Mouse (Mus musculus) neural tube, embryonic 13.5 days (tissue): ENCODE data around the gene Mt3. TPM values are rescaled to one million over a fixed set of nuclear protein-coding genes. Genes with fewer than 3 reads are reported as not detected.
A peak's percentile ranks its signal among the peaks of the same experiment; 100 is the strongest.
"Not testable (repeated sequence)": the region's sequence is repeated elsewhere in the genome, so short reads cannot be mapped to it uniquely, and the experiment has no call there.

Experiments used
- ATAC-seq: fragments of 200-750 bp; cut with Nextera tagmentation; 2 replicates; pipeline ENCODE4 v1.8.0; 2017; ENCODE audit warnings: low read depth, mild to moderate bottlenecking, moderate TSS enrichment, moderate library complexity
- H3K27ac ChIP-seq: fragments of 300-500 bp; sonication (generic); replicated peaks from 2 replicates; pipeline ENCODE4 v1.5.1; 2015; ENCODE audit warnings: moderate library complexity, mild to moderate bottlenecking, inconsistent platforms
- H3K27me3 ChIP-seq: fragments of 300-500 bp; sonication (generic); 2 replicates; pipeline ENCODE4 v1.6.1; 2015; ENCODE audit warnings: mild to moderate bottlenecking, inconsistent platforms
- H3K36me3 ChIP-seq: fragments of 300-500 bp; sonication (generic); 2 replicates; pipeline ENCODE4 v1.6.1; 2015; ENCODE audit warnings: mild to moderate bottlenecking, inconsistent platforms
- H3K4me1 ChIP-seq: fragments of 300-500 bp; sonication (generic); replicated peaks from 2 replicates; pipeline ENCODE4 v1.6.1; 2015; ENCODE audit warnings: inconsistent platforms
- H3K4me2 ChIP-seq: fragments of 300-500 bp; sonication (generic); 2 replicates; pipeline ENCODE4 v1.6.1; 2015; ENCODE audit warnings: inconsistent platforms, mild to moderate bottlenecking, moderate library complexity
- H3K4me3 ChIP-seq: fragments of 300-500 bp; sonication (generic); 2 replicates; pipeline ENCODE4 v1.5.1; 2015; ENCODE audit warnings: mild to moderate bottlenecking, inconsistent platforms
- H3K9ac ChIP-seq: fragments of 300-500 bp; sonication (generic); 2 replicates; pipeline ENCODE4 v1.6.1; 2015; ENCODE audit warnings: moderate library complexity, mild to moderate bottlenecking, inconsistent platforms
- H3K9me3 ChIP-seq: fragments of 300-500 bp; sonication (generic); 2 replicates; pipeline ENCODE4 v1.6.1; 2016; ENCODE audit warnings: inconsistent platforms
- WGBS: fragments of 180-500 bp; shearing (Covaris S2); methylation state at CpG from one replicate; pipeline ENCODE4 v1.1.7; 2015; 5-methylcytosine and 5-hydroxymethylcytosine counted together
- polyA plus RNA-seq: library from polyadenylated mRNA; unstranded; fragments of >200 nt; fragmentation: Nextera tagmentation; extraction: Ambion mirVana; gene quantifications from 2 replicates; pipeline ENCODE4 v1.2.1, GENCODE M21; 2015

Gene Mt3
- polyA plus RNA-seq, 1 experiment from 2014 or later: 131 TPM

DNA sequence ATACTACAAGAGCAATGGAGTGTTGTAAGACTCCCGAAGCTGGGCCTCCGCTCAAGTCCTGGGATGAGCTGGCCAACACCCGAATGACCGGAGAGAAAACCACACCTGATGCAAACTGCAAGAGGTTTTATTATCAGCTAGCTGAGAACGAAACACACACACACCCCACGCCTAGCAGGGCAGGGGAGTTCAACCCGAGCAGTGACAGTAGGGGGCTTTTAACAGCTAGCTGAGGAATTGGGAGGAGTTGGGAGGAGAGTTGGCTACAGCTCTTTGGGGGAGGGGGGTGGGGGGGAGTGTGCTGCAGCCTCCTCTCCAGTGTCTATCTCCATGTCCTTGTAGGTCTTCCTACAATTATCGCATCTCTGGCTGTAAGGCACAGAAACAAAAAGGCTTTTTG is 13.4 kb downstream of the Mt3 start:
- not testable (repeated sequence) for H3K4me3 ChIP-seq, H3K9ac ChIP-seq, ATAC-seq, H3K9me3 ChIP-seq, H3K27ac ChIP-seq, H3K4me1 ChIP-seq, H3K4me2 ChIP-seq, H3K36me3 ChIP-seq
- peaks cover 22% of the 10 kb centered on the region for H3K27me3 ChIP-seq
- 69% methylated on average over 8 of the region's 8 CpGs for WGBS

DNA sequence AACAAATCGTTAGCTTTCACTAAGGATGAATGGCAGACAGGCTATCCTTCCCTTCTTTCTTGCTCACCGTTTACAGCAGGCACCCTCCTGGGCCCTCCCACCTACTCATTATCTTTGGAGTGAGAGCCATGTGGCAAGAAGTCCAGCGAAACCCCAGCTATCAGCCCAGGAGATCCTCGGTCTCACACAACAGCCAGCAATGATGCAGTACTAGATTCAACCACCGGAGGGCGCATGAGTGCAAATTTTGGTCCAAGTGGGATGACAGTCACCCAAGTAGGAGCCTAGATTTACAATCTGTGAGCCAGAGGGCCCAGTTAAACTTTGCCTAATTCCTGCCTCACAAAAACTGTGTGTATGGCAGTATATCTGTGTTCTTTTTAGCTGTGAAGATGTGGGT is 14.8 kb downstream of the Mt3 start:
- Histone ChIP-seq H3K4me2 (peak overlapping the region; percentile 15; the same call in 1 of the 2 replicates), H3K4me1 (peaks cover 8% of the 10 kb centered on the region), H3K27me3 (peaks cover 37% of the 10 kb centered on the region), H3K9ac (no peak overlapping the region), H3K27ac (no peak overlapping the region), H3K4me3 (no peak overlapping the region), H3K9me3 (no peaks in the 10 kb centered on the region), H3K36me3 (no peaks in the 10 kb centered on the region)
- ATAC-seq: peak; percentile 17; the same call in 1 of the 2 replicates
- WGBS: 2% methylated on average over 6 of the region's 6 CpGs

DNA sequence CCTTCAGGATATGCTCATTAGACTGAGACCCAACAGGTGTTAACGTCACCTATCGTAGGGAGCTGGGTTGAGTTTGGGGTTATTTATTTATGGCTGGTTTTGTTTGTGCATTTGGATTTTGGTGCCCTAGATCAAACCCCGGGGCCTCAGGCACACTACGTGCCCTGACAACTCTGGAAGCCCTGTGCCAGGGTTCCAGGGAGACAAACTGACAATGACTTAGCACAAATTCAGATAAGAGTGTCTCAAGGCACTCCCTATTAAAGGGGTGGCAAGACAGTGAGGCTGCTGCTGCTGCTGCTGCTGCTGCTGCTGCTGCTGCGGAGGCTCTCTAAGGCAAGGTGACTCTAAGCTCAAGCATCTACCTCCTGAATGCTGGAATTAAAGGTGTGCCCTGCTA is 17.1 kb downstream of the Mt3 start:
- no peaks in the 10 kb centered on the region for H3K36me3 ChIP-seq
- H3K9ac ChIP-seq: no peak overlapping the region
- H3K4me1 ChIP-seq: peaks cover 24% of the 10 kb centered on the region
- no peak overlapping the region for H3K4me3 ChIP-seq
- H3K4me2 ChIP-seq: no peak overlapping the region
- no peak overlapping the region for H3K27ac ChIP-seq
- ATAC-seq: no peak
- 84% methylated on average over 5 of the region's 5 CpGs for WGBS
- H3K27me3 ChIP-seq: peaks cover 60% of the 10 kb centered on the region
- H3K9me3 ChIP-seq: no peaks in the 10 kb centered on the region

DNA sequence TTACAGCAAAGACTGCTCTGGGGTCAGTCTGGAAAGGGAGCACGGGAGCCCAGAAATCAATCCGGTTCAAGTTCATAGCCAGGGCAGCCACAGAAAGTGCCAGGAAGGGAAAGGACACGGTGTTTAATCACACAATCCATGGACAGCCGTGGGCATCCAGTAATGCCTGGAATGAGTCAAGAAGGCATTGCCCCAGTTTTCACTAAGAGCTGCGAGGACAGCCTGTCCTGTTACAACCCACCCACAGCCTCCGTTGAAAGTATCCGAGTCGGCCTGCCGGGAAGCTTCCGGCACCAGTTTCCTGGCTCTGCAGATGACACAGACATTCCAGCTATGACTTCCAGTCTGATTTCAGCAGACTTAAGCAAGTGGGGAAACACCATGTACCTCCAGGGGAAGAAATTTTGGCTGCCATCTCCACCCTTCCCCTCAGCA is 18.9 kb downstream of the Mt3 start:
- no peak for ATAC-seq
- Histone ChIP-seq H3K4me1 (peaks cover 24% of the 10 kb centered on the region), H3K9me3 (no peaks in the 10 kb centered on the region), H3K36me3 (no peaks in the 10 kb centered on the region), H3K27me3 (peaks cover 78% of the 10 kb centered on the region), H3K9ac (peak overlapping the region; percentile 62; the same call in 1 of the 2 replicates), H3K27ac (no peak overlapping the region), H3K4me3 (no peak overlapping the region), H3K4me2 (peak overlapping the region; percentile 83)
- WGBS: 40% methylated on average over 10 of the region's 10 CpGs

DNA sequence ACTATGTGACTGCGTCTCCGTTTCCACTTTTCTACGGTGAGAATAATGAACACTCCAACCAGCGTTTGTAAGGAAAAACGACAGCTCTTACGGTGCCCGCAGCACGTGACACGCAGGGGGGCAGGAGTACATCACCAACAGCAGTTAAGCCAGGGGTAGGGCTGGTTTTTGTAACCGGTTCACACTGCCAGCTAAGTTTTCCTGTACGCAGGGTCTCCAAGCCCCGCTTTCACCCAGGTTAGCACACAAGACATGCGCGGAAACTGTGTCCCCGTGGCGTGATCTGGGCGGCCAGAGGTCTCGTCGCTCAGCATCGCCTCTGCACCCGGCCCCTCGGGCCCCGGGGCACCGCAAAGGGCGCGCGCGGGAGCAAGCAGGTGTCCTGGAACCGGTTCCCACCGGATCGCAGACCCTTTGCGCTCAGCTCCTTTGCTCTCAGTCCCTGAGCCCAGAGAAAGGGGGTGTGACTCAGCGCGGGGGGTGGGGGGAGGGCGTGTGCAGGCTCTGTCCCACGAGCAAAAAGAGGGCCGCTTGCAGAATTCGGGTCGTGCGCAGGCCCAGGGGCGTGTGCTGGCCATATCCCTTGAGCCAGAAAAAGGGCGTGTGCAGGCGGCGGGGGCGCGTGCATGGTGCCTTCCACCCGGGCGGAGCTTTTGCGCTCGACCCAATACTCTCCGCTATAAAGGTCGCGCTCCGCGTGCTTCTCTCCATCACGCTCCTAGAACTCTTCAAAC is 19.8 kb downstream of the Mt3 start, which contains the start of gene Mt2:
Mt2 (plus strand) TSS at position 590 of the 734 bp plus-strand sequence.
- Histone ChIP-seq H3K4me2 (peak within 1 kb of the TSS; percentile 83), H3K27me3 (peaks cover 87% of the 10 kb centered on the region), H3K4me1 (peaks cover 24% of the 10 kb centered on the region), H3K4me3 (peak within 1 kb of the TSS; percentile 41), H3K9ac (peak within 1 kb of the TSS; percentile 62), H3K36me3 (no peaks in the 10 kb centered on the region), H3K27ac (no peak within 1 kb of the TSS), H3K9me3 (no peaks in the 10 kb centered on the region)
- peak; percentile 71; the same call in 1 of the 2 replicates for ATAC-seq
- WGBS: under 1% methylated on average over 56 of the region's 56 CpGs

DNA sequence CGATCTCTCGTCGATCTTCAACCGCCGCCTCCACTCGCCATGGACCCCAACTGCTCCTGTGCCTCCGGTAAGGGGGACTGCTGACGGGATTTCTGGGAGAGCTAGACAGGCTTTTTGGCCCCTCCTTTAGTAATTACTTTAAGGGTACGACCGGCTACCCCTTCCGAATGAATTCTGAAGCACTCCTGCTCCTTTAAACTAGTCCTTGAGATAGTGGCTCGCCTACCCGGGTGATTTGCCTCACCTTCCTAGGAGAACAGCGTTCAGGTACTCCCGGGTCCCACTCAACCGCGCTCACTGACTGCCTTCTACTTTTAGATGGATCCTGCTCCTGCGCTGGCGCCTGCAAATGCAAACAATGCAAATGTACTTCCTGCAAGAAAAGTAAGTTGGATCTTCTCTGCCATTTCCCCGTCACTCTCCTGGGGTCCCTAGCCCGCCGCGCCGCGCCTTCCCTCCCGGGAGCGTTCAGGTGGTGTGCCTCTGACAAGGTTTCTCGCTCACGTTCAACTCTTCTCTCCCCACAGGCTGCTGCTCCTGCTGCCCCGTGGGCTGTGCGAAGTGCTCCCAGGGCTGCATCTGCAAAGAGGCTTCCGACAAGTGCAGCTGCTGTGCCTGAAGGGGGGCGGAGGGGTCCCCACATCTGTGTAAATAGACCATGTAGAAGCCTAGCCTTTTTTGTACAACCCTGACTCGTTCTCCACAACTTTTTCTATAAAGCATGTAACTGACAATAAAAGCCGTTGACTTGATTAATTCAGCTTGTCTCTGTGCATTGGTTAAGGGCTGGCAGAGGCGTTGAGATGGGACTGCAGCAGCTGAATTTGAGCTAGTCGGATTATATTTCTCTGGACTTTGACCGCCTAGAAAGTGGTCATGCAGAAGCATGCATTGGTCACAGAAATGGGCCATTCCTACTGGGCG is 20.7 kb downstream of the Mt3 start:
- Histone ChIP-seq H3K4me3 (peak overlapping the region; percentile 41), H3K9ac (peak overlapping the region; percentile 62), H3K4me1 (peaks cover 24% of the 10 kb centered on the region), H3K4me2 (peak overlapping the region; percentile 83), H3K36me3 (no peaks in the 10 kb centered on the region), H3K27me3 (peaks cover 95% of the 10 kb centered on the region), H3K9me3 (no peaks in the 10 kb centered on the region), H3K27ac (no peak overlapping the region)
- ATAC-seq: no peak; the same call in 1 of the 2 replicates
- under 1% methylated on average over 39 of the region's 39 CpGs for WGBS

DNA sequence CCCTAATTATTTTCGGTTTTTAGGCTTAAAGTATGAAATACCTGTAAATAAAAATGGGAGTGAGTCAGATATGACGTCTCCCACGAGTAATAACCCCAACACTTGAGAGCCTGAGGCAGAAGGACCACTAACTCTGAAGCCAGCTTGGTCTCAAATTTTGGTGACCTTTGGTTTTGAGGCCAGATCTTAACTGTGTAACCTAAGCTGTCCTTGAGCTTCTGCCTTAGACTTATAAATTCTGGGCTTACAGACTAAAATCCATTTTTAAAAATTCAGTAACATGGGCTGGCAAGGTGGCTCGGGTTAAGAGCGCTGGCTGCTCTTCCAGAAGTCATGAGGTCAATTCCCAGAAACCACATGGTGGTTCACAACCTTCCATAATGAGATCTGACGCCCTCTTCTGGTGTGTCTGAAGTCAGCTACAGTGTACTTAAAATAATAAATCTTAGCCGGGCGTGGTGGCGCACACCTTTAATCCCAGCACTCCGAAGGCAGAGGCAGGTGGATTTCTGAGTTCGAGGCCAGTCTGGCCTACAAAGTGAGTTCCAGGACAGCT is 21.5 kb downstream of the Mt3 start:
- 43% methylated on average over 11 of the region's 11 CpGs for WGBS
- H3K9ac ChIP-seq: no peak overlapping the region
- H3K27me3 ChIP-seq: peaks cover 99% of the 10 kb centered on the region

DNA sequence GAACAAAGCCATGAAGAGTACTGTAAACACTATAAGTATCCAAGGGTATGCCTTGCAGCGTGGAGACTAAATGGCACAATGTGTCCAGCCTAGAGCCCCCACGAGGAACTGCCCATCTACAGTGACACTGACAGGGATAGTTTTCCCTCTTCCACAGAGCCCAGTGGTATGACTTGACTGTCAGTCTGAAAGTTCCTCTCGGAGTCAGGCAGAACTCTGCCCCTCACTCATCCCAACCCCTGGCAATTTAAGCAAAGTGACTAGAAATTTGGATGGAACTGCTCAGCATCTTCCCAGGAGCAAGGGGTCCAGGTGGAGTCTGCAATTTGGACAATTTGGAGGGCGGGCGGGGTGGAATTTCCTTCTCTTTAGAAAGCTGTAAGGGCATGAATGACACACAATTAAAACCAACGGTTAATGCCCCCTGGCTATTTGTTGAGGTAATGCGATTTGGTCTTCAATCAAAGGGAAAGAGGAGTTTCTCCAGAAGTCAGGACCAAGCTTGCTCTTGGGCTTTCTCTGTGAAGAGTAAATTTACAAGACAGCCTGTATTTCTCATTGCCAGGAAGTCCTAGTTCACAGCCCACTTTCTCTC is 22.3 kb downstream of the Mt3 start:
- no peak for ATAC-seq
- no peak overlapping the region for H3K27ac ChIP-seq
- 19% methylated on average over 7 of the region's 7 CpGs for WGBS
- H3K9ac ChIP-seq: no peak overlapping the region
- H3K4me1 ChIP-seq: peaks cover 38% of the 10 kb centered on the region
- no peak overlapping the region for H3K4me2 ChIP-seq
- no peak overlapping the region for H3K4me3 ChIP-seq
- no peaks in the 10 kb centered on the region for H3K9me3 ChIP-seq
- no peaks in the 10 kb centered on the region for H3K36me3 ChIP-seq
- H3K27me3 ChIP-seq: peaks cover 100% of the 10 kb centered on the region

More for the DNA sequence above, 21.5 kb downstream of the Mt3 start:
- ATAC-seq: no peak
- Histone ChIP-seq H3K4me3 (no peak overlapping the region), H3K27ac (no peak overlapping the region), H3K4me1 (peaks cover 30% of the 10 kb centered on the region), H3K9me3 (no peaks in the 10 kb centered on the region), H3K36me3 (no peaks in the 10 kb centered on the region), H3K4me2 (no peak overlapping the region)

DNA sequence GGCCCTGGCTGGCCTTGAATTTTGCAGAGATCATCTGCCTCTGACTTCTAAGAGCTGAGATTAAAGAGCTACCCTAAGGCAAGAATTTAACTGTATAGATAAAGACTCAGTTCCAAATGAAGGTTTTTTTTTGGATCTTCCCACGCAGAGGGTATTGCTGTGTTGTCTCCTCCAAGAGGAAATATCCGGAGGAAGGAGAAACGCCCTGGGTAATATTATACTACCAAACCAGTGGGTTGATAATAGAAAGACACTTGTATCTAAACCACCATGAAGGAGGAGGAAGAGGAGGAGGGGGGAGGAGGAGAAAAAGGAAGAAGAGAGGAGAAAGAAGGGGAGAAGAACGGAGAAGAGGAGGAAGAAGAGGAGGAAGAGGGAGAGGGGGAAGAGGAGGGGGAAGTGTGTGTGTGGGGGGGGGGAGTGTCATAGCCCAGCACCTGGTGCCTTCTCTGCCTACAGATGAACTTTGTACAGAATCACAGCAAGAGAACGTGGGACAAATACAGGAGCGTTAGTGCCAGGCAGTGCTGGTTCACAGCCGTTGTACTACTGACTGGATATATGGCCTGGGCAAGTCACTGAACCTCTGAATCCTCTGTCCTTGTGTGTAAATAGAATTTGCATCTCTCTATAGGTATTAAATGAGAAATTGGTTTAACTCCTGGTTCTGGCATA is 25.4 kb downstream of the Mt3 start:
- no peak overlapping the region for H3K4me3 ChIP-seq
- H3K27ac ChIP-seq: no peak overlapping the region
- H3K4me2 ChIP-seq: no peak overlapping the region
- H3K27me3 ChIP-seq: peaks cover 98% of the 10 kb centered on the region
- ATAC-seq: no peak
- WGBS: 66% methylated on average over 7 of the region's 7 CpGs
- H3K4me1 ChIP-seq: peaks cover 35% of the 10 kb centered on the region
- H3K36me3 ChIP-seq: no peaks in the 10 kb centered on the region
- H3K9me3 ChIP-seq: no peaks in the 10 kb centered on the region
- no peak overlapping the region for H3K9ac ChIP-seq

DNA sequence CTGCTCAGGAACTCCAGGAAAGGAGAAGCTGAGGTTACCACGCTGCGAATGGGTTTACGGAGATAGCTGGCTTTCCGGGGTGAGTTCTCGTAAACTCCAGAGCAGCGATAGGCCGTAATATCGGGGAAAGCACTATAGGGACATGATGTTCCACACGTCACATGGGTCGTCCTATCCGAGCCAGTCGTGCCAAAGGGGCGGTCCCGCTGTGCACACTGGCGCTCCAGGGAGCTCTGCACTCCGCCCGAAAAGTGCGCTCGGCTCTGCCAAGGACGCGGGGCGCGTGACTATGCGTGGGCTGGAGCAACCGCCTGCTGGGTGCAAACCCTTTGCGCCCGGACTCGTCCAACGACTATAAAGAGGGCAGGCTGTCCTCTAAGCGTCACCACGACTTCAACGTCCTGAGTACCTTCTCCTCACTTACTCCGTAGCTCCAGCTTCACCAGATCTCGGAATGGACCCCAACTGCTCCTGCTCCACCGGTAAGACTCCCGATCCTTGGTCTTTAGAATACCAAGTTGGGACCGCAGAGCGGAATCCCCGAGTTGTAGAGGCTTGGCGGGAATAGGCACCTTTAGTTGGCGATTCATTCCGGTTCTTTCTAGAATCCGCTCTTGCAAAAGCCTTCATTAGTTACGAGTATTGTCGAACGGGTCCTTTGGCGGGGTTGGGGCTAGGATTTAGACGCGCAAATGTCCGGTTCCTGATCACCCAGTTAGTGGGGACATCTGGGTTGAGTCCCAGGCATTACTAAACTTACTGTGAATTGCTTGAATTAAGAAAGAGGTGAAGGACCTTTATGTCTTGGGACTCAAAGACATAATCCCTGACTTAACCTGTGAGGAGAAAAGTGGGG is 26.7 kb downstream of the Mt3 start, which contains the start of gene Mt1:
Mt1 (plus strand) TSS at position 226 of the 856 bp plus-strand sequence.
- peak; percentile 80 for ATAC-seq
- peak within 1 kb of the TSS; percentile 87 for H3K4me2 ChIP-seq
- no peaks in the 10 kb centered on the region for H3K36me3 ChIP-seq
- peak within 1 kb of the TSS; percentile 43 for H3K4me3 ChIP-seq
- no peak within 1 kb of the TSS for H3K27ac ChIP-seq
- peaks cover 98% of the 10 kb centered on the region for H3K27me3 ChIP-seq
- H3K9ac ChIP-seq: peak within 1 kb of the TSS; percentile 56
- WGBS: under 1% methylated on average over 50 of the region's 50 CpGs
- no peaks in the 10 kb centered on the region for H3K9me3 ChIP-seq
- H3K4me1 ChIP-seq: peaks cover 32% of the 10 kb centered on the region
